Mouse (Mus musculus) heart, embryonic 16.5 days (tissue): ENCODE measurements around the gene Tril. TPM values are rescaled to one million over a fixed set of nuclear protein-coding genes. Genes with fewer than 3 reads are reported as not detected.
A peak's percentile ranks its signal among the peaks of the same experiment; 100 is the strongest.

ENCODE experiments used
- ATAC-seq: fragments of 200-750 bp; cut with Nextera tagmentation; replicated peaks from 2 replicates; pipeline ENCODE4 v1.8.0; 2017; ENCODE audit warnings: moderate number of reproducible peaks; ENCODE audit not compliant: insufficient read depth, low FRiP score; ENCODE audit errors: extremely low read depth
- H3K27ac ChIP-seq: fragments of 300-500 bp; sonication (generic); 2 replicates; pipeline ENCODE4 v1.5.1; 2014; ENCODE audit warnings: mild to moderate bottlenecking, low read length, control low read depth, moderate library complexity
- H3K27me3 ChIP-seq: fragments of 300-500 bp; sonication (generic); 2 replicates; pipeline ENCODE4 v1.6.1; 2014; ENCODE audit warnings: low read length, mixed read lengths; ENCODE audit not compliant: control insufficient read depth, insufficient read depth
- H3K36me3 ChIP-seq: fragments of 300-500 bp; sonication (generic); 2 replicates; pipeline ENCODE4 v1.6.1; 2014; ENCODE audit not compliant: control insufficient read depth, insufficient read depth
- H3K4me1 ChIP-seq: fragments of 300-500 bp; sonication (generic); 2 replicates; pipeline ENCODE4 v1.6.1; 2014; ENCODE audit warnings: low read length, mixed read lengths; ENCODE audit not compliant: control insufficient read depth, insufficient read depth
- H3K4me2 ChIP-seq: fragments of 300-500 bp; sonication (generic); 2 replicates; pipeline ENCODE4 v1.6.1; 2014; ENCODE audit warnings: low read depth, mild to moderate bottlenecking, control low read depth, low read length
- H3K4me3 ChIP-seq: fragments of 300-500 bp; sonication (generic); 2 replicates; pipeline ENCODE4 v1.5.1; 2014; ENCODE audit warnings: mild to moderate bottlenecking, control low read depth, low read length
- H3K9ac ChIP-seq: fragments of 300-500 bp; sonication (generic); 2 replicates; pipeline ENCODE4 v1.6.1; 2014; ENCODE audit warnings: low read length, control low read depth
- H3K9me3 ChIP-seq: fragments of 300-500 bp; sonication (generic); replicated peaks from 2 replicates; pipeline ENCODE4 v1.6.1; 2016; ENCODE audit warnings: low read length; ENCODE audit not compliant: control insufficient read depth
- WGBS: fragments of 180-500 bp; shearing (Covaris S2); extraction: QIAGEN DNeasy Blood & Tissue Kit; methylation state at CpG from one replicate; pipeline ENCODE4 v1.1.7; 2014; 5-methylcytosine and 5-hydroxymethylcytosine counted together
- polyA plus RNA-seq: library from polyadenylated mRNA; unstranded; fragments of >200 nt; fragmentation: Nextera tagmentation; extraction: Ambion mirVana; gene quantifications from 2 replicates; pipeline ENCODE4 v1.2.1, GENCODE M21; 2015

Tril gene
- 4.4 and 7.1 TPM in 2 replicates for polyA plus RNA-seq

DNA sequence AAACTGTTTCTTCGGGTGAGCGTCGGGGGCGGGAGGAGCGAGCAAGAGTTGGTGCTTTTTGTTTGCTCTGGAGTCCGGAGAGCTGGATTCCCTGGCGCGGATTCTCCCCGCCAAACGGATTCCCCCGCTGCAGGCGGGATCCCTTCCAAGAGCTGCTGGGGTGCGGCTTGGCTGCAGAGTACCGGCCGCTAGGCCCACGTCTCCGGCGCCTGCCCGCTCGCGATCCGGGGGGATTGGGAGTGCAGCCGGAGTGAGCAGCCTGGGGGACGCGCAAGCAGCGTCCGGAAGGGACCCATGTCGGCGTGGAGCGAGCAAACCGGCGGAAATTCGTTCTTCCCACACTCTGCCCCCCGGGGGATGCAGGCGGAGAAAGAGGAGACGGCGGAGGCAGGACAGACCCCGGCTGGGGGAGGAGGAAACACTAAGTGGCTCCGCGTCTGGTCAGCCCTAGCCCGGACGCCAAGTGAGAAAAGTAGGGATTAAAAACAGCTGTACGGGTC lies at the start of gene Tril:
Gene Tril (minus strand): TSS at position 345 of the 500 bp plus-strand sequence.
- H3K27me3 ChIP-seq: peaks cover 48% of the 10 kb centered on the region
- WGBS: under 1% methylated on average over 43 of the region's 43 CpGs
- H3K4me2 ChIP-seq: peak within 1 kb of the TSS; percentile 92
- ATAC-seq: peak; percentile 72
- H3K36me3 ChIP-seq: no peaks in the 10 kb centered on the region
- peak within 1 kb of the TSS; percentile 72 for H3K9ac ChIP-seq
- H3K4me3 ChIP-seq: peak within 1 kb of the TSS; percentile 65
- H3K27ac ChIP-seq: peak within 1 kb of the TSS; percentile 82
- H3K4me1 ChIP-seq: peaks cover 19% of the 10 kb centered on the region
- H3K9me3 ChIP-seq: no peaks in the 10 kb centered on the region

DNA sequence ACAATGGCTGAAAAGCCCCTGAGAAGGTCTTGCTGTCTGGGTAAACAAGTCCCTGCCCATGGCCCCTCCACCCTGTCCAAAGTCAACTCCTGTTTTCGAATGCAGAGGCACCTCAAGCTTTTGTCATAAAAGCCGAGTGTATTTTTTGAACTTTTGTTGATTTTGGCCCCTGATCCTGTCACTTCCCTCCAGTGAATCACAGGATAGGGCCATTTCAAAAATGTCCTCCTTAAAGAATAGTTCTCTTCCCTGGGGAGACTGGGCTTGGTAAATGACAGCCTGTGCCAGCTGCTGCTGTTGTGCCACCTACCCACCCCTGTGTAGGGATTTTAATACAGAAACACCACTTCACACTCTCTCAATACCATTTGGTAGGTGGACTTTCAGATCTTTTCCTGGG lies 42.4 kb upstream of the Tril start:
- H3K9ac ChIP-seq: no peak overlapping the region
- WGBS: 46% methylated on average over 2 of the region's 2 CpGs
- no peaks in the 10 kb centered on the region for H3K36me3 ChIP-seq
- no peak overlapping the region for H3K4me2 ChIP-seq
- no peak overlapping the region for H3K27ac ChIP-seq
- no peaks in the 10 kb centered on the region for H3K4me1 ChIP-seq
- H3K27me3 ChIP-seq: no peaks in the 10 kb centered on the region
- H3K4me3 ChIP-seq: no peak overlapping the region
- ATAC-seq: no peak
- H3K9me3 ChIP-seq: no peaks in the 10 kb centered on the region

DNA sequence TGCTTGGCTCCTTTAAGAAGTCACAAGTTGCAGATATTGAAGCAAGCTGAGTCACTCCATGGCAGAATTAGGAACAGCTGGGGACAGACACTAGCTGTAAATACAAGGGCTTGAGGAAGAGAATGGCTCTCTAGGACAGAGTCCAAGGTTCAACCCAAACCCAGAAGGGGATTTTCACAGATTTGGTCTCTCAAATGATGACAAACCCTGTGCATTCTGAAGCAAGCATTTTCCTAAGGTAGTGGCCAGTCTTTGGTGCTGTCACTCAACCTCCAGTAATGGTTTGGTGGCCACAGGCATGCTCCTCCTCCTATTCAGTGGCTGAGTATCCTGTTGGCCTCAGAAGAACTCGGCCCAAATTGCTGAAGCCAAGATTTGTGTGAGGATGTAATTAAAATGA lies 38.5 kb upstream of the Tril start:
- no peak for ATAC-seq
- no peaks in the 10 kb centered on the region for H3K27me3 ChIP-seq
- WGBS: 47% methylated on average over 1 of the region's 1 CpGs
- H3K9me3 ChIP-seq: no peaks in the 10 kb centered on the region
- no peak overlapping the region for H3K9ac ChIP-seq
- no peak overlapping the region for H3K4me3 ChIP-seq
- no peak overlapping the region for H3K4me2 ChIP-seq
- H3K36me3 ChIP-seq: no peaks in the 10 kb centered on the region
- H3K4me1 ChIP-seq: no peaks in the 10 kb centered on the region
- H3K27ac ChIP-seq: no peak overlapping the region

DNA sequence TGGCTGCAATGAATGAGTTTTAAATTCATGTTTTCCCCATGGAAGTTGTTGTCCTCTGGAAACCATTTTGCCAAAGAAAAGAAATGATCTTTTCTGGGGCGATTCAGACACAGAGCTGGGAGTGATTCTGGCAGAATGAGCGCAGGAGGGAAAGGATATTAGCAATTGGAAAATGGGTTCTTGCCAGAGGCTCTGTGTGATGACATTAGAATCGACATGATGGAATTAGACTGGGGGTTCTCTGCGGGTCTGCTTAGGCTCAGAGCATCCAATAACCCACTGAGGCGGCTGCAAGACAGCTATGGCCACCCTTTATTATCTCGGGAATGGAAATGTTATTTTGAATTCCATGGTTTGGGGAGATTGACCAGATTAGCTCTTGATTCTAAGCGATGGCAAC lies 37.2 kb upstream of the Tril start:
- H3K27ac ChIP-seq: no peak overlapping the region
- WGBS: 64% methylated on average over 7 of the region's 7 CpGs

DNA sequence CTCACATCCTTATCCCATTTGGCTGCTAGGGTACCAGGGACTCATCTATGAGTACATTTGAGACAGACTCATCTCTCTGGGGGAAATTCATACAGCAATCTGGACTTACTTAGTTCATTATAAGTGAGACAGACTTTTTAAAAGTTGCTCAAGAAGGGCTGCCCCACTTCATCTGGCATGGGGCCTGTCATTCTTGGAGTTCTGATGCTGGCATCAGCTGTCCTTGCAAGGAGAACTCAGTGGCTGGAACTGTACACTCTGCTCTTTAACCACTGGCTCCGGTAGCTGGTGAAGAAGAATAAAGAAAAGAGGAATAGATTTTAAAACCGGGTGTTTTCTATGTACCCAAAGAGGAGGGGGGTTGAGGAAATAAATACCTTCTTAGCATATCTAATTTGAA lies 36.1 kb upstream of the Tril start:
- H3K9me3 ChIP-seq: no peaks in the 10 kb centered on the region
- WGBS: 72% methylated on average over 2 of the region's 2 CpGs
- no peak overlapping the region for H3K4me2 ChIP-seq
- no peaks in the 10 kb centered on the region for H3K27me3 ChIP-seq
- H3K4me3 ChIP-seq: no peak overlapping the region
- H3K4me1 ChIP-seq: no peaks in the 10 kb centered on the region
- H3K36me3 ChIP-seq: no peaks in the 10 kb centered on the region
- no peak for ATAC-seq
- no peak overlapping the region for H3K9ac ChIP-seq
- no peak overlapping the region for H3K27ac ChIP-seq

More for the DNA sequence above, 37.2 kb upstream of the Tril start:
- ATAC-seq: no peak
- no peaks in the 10 kb centered on the region for H3K9me3 ChIP-seq
- no peaks in the 10 kb centered on the region for H3K27me3 ChIP-seq
- H3K9ac ChIP-seq: no peak overlapping the region
- H3K4me2 ChIP-seq: no peak overlapping the region
- H3K4me3 ChIP-seq: no peak overlapping the region
- no peaks in the 10 kb centered on the region for H3K36me3 ChIP-seq
- no peaks in the 10 kb centered on the region for H3K4me1 ChIP-seq

DNA sequence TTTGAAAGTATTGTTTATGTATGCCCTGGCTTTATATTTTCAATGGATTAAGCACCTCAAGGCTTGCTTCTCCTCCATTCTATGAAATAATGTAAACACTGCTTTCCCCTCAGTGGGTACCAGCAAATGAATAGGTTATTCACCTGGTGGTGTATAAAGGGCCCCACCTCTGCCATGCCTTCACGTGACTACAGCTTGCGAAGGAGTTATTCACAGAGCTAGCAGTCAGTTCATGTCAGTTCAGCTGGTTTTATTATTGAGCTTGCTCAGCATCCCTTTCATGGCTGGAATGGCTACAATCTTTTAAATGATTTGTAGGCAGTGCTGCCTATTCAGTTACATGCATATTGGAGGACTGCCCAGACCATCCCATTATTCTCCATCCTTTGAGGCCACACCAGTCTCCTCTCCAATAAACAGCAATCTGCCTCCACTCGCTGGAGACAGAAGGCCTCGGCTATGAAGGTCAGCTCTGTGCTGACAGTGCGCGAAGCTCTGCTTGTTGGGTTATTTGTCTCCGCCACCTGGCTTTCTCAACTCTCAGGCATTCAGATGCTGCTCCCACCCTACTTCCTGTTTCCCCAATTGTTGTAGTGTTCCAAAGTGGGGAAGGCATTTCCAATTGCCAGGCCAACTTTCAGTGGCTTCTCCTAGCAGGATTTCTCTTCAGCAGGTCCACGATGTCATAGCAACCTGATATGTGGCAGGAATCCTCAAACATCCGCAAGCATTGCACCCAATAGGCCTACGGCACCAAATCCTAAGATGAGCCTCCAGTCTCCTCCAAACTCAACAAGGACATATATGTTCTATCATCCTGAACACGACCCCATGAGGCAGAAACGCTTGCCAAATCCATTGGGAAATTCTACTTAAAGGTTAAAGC lies 34.6 kb upstream of the Tril start:
- Histone ChIP-seq H3K27me3 (no peaks in the 10 kb centered on the region), H3K27ac (no peak overlapping the region), H3K9ac (no peak overlapping the region), H3K4me3 (no peak overlapping the region), H3K4me2 (no peak overlapping the region), H3K4me1 (no peaks in the 10 kb centered on the region), H3K9me3 (no peaks in the 10 kb centered on the region), H3K36me3 (no peaks in the 10 kb centered on the region)
- 78% methylated on average over 12 of the region's 12 CpGs for WGBS
- ATAC-seq: no peak

DNA sequence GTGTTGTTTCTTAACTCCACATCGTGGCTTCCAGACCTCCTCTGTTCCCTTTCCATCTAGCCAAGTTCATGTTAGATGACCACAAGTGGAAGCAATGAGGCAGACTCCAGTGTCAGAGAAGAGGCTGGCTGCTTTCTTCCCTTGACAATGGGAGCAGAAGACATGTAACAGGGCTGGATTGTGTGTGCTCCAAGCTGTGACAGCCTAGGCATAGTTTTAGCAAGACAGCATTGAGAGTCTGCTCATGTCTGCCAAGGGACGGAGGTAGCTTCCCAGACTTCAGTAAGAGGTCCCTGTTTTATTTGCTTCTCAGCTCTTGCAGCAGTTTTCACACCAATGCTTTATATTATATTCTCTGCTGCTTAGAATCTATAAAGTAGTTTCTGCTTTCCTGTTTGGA lies 33.6 kb upstream of the Tril start:
- Histone ChIP-seq H3K4me2 (no peak overlapping the region), H3K9me3 (no peaks in the 10 kb centered on the region), H3K27ac (no peak overlapping the region), H3K27me3 (no peaks in the 10 kb centered on the region), H3K4me1 (no peaks in the 10 kb centered on the region), H3K9ac (no peak overlapping the region), H3K36me3 (no peaks in the 10 kb centered on the region), H3K4me3 (no peak overlapping the region)
- 70% methylated on average over 2 of the region's 2 CpGs for WGBS
- ATAC-seq: no peak

DNA sequence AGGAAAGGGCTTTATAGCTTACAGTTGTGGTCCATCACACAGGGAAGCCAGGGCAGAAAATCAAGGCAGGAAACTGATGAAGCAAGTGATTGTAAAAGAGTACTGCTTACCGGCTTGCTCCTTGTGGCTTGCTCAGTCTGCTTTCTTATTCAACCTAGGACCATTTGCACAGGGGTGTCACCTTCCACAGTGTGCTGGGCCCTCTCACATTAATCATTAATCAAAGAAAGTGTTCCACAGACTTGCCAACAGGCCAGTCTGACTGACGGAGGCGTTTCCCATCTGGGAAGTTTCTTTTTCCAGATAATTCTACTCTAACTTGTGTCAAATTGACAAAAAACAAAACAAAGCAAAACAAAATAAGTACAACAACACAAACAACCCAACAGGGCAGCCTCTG lies 32.9 kb upstream of the Tril start:
- WGBS: 73% methylated on average over 3 of the region's 3 CpGs
- Histone ChIP-seq H3K4me3 (no peak overlapping the region), H3K9ac (no peak overlapping the region), H3K36me3 (no peaks in the 10 kb centered on the region), H3K4me2 (no peak overlapping the region), H3K27ac (no peak overlapping the region), H3K4me1 (no peaks in the 10 kb centered on the region), H3K9me3 (no peaks in the 10 kb centered on the region), H3K27me3 (no peaks in the 10 kb centered on the region)
- ATAC-seq: no peak

DNA sequence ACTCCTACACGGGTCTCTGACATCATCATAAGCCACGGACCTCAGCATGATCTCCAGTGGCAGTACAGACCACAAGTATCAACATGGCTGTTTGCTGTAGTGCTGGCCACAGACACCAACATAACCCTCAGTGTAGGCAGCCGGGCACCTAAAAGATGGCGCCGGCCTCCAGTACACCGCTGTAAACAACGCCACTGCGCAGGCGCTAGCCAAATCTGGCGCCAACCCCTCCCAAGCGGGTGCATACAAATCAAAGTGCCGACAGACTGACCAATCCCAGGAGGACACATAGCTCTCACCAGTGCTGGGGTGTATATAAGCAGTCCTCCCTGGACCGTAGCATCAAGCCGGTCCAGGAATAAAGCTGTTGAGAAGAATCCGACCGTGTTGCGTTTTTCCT lies 24.0 kb upstream of the Tril start:
- 92% methylated on average over 17 of the region's 17 CpGs for WGBS

More for the DNA sequence above, 24.0 kb upstream of the Tril start:
- Histone ChIP-seq H3K9ac (no peak overlapping the region), H3K27ac (no peak overlapping the region), H3K27me3 (no peaks in the 10 kb centered on the region), H3K4me2 (no peak overlapping the region), H3K9me3 (no peaks in the 10 kb centered on the region), H3K4me3 (no peak overlapping the region), H3K36me3 (no peaks in the 10 kb centered on the region), H3K4me1 (no peaks in the 10 kb centered on the region)
- no peak for ATAC-seq
